Mouse (Mus musculus) liver, postnatal 0 days (tissue): ENCODE measurements around the gene Gm49369.

Source experiments
- CTCF ChIP-seq: sonication (generic); IDR thresholded peaks from 2 replicates; pipeline ENCODE4 v1.5.1; 2016; ENCODE audit warnings: antibody characterized with exemption, low read depth
- EP300 ChIP-seq: IDR thresholded peaks from 2 replicates; pipeline ENCODE4 v1.6.1; 2016; ENCODE audit warnings: antibody characterized with exemption, low read depth, mild to moderate bottlenecking

GRCm38 (mm10) chr7:142400750-142401142, 18.3 kb upstream of the Gm49369 start:
- TF ChIP-seq CTCF (no peak), EP300 (no peak)
